Comparison of ENCODE assay signal across 8 mouse cellular contexts in the genomic region with DNA sequence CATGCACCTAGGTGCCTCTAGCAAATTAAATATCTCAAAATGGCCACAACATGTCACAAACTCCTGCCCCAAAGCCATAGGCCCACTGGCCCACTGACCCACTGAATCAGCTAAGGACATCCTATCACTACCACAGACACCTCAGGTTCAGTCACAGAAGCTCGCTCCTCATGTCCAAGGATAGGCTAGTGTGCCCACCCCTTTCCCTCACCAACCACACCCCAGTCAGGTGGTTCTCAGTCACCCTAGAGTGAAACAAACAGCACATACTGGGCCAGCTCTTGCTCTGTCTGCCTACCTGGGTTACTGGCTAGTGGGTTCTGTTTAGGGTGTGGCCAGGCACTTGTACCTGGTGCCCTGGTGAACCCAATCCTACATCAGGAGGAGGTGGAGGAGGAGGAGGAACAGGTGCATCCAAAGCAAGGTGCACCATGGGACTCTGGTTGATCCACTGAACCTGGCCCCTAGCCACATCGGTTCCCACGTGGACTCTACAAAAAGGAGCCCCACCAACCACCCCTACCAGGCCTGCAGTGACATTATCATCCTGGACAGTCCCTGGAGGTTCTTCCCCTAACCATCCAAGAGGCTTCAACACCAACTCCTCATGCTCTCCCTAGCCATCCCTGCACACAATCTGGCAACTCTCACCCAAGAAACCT. TPM values are rescaled to one million over a fixed set of nuclear protein-coding genes. Genes with fewer than 3 reads are reported as not detected.
DNase-seq lines count a peak whose midpoint lies in the region; ATAC-seq lines count a peak whose summit lies in the region.

No protein-coding gene starts in this region.

- H3K9me3 ChIP-seq in neural tube, embryonic 11.5 days (ENCODE audit: control insufficient read depth, low read length) = no peaks in the 10 kb centered on the region
- H3K9me3 ChIP-seq in limb, embryonic 13.5 days = no peaks in the 10 kb centered on the region
- H3K9me3 ChIP-seq in stomach, embryonic 14.5 days (ENCODE audit: control insufficient read depth, low read depth, low read length) = no peaks in the 10 kb centered on the region

- H3K4me3 ChIP-seq in neural tube, embryonic 11.5 days (ENCODE audit: low read depth, low read length) = no peak overlapping the region
- peak overlapping the region; percentile 77 for H3K4me3 ChIP-seq in limb, embryonic 13.5 days
- peak overlapping the region; percentile 64; the same call in 1 of the 2 replicates for H3K4me3 ChIP-seq in stomach, embryonic 14.5 days (ENCODE audit: low read depth, low read length)

- no peaks in the 10 kb centered on the region for H3K27me3 ChIP-seq in neural tube, embryonic 11.5 days (ENCODE audit: control insufficient read depth, insufficient read depth, low read length)
- H3K27me3 ChIP-seq in limb, embryonic 13.5 days = no peaks in the 10 kb centered on the region
- no peaks in the 10 kb centered on the region for H3K27me3 ChIP-seq in stomach, embryonic 14.5 days (ENCODE audit: control insufficient read depth, insufficient read depth, low read length)

- no peak overlapping the region; the same call in 1 of the 2 replicates for H3K9ac ChIP-seq in neural tube, embryonic 11.5 days (ENCODE audit: low read length)
- peak overlapping the region; percentile 85 for H3K9ac ChIP-seq in limb, embryonic 13.5 days
- H3K9ac ChIP-seq in stomach, embryonic 14.5 days (replicated peaks; ENCODE audit: low read depth, low read length) = no peak overlapping the region

- peaks cover 8% of the 10 kb centered on the region; the same call in 1 of the 2 replicates for H3K4me1 ChIP-seq in neural tube, embryonic 11.5 days (ENCODE audit: control insufficient read depth, insufficient read depth, low read length)
- H3K4me1 ChIP-seq in limb, embryonic 13.5 days = peaks cover 17% of the 10 kb centered on the region
- H3K4me1 ChIP-seq in stomach, embryonic 14.5 days (ENCODE audit: control insufficient read depth, insufficient read depth, low read length) = peaks cover 15% of the 10 kb centered on the region

- H3K27ac ChIP-seq in neural tube, embryonic 11.5 days (ENCODE audit: low read depth, low read length) = no peak overlapping the region
- no peak overlapping the region for H3K27ac ChIP-seq in limb, embryonic 13.5 days
- no peak overlapping the region; the same call in 1 of the 2 replicates for H3K27ac ChIP-seq in stomach, embryonic 14.5 days (ENCODE audit: low read length)

- 83% methylated on average over 3 of the region's 3 CpGs for WGBS in neural tube, embryonic 11.5 days
- 95% methylated on average over 3 of the region's 3 CpGs for WGBS in limb, embryonic 13.5 days
- 95% methylated on average over 3 of the region's 3 CpGs for WGBS in stomach, embryonic 14.5 days

- H3K4me2 ChIP-seq in neural tube, embryonic 11.5 days (ENCODE audit: low read depth) = 0 out of 2 replicates have a peak overlapping the region, but pooled peaks have one; percentile 87
- H3K4me2 ChIP-seq in limb, embryonic 13.5 days (replicated peaks) = peak overlapping the region; percentile 94
- H3K4me2 ChIP-seq in stomach, embryonic 14.5 days (replicated peaks; ENCODE audit: low read depth, low read length) = peak overlapping the region; percentile 85

- DNase-seq in cerebellum, adult 11-12 months = peak; percentile 45
- no peak for DNase-seq in neural tube, embryonic 11.5 days (ENCODE audit: low spot score)
- no peak for DNase-seq in neural tube, embryonic 10.5 days (ENCODE audit: extremely low spot score, low spot score)
- no peak for DNase-seq in adipocyte (ENCODE audit: low spot score)
- DNase-seq in urinary bladder, adult 18-20 months (ENCODE audit: low spot score in 2 of 2) = no peak

- peaks cover under 1% of the 10 kb centered on the region for H3K36me3 ChIP-seq in neural tube, embryonic 11.5 days (ENCODE audit: control insufficient read depth, insufficient read depth, low read length)
- H3K36me3 ChIP-seq in limb, embryonic 13.5 days = peaks cover 49% of the 10 kb centered on the region
- H3K36me3 ChIP-seq in stomach, embryonic 14.5 days (ENCODE audit: control insufficient read depth, insufficient read depth, low read length) = peaks cover 42% of the 10 kb centered on the region

- ATAC-seq in cerebellum, adult (ENCODE audit: insufficient number of reproducible peaks, low FRiP score, low TSS enrichment) = no peak
- ATAC-seq in neural tube, embryonic 11.5 days (ENCODE audit: insufficient read depth, low FRiP score, low TSS enrichment) = no peak
- ATAC-seq in limb, embryonic 13.5 days (ENCODE audit: low FRiP score, low read depth) = no peak
- ATAC-seq in stomach, embryonic 14.5 days (ENCODE audit: insufficient number of reproducible peaks, insufficient read depth, low FRiP score, low read depth) = no peak

RNA-seq across cellular contexts. Expression of a gene that starts 2.0 kb away (rescaled TPM):
- polyA plus RNA-seq in neural tube, embryonic 11.5 days (2014; fragmentation: Nextera tagmentation; extraction: Ambion mirVana) = 176 and 189 TPM in 2 replicates
- 228 and 241 TPM in 2 replicates for polyA plus RNA-seq in limb, embryonic 13.5 days (2015; fragmentation: Nextera tagmentation; extraction: Ambion mirVana)
- 267 and 273 TPM in 2 replicates for polyA plus RNA-seq in stomach, embryonic 14.5 days (2014; fragmentation: Nextera tagmentation; extraction: Ambion mirVana)

RNA-seq across cellular contexts. Expression of a gene that starts 3.4 kb away (rescaled TPM):
- not detected in 2 replicates for polyA plus RNA-seq in neural tube, embryonic 11.5 days (2014; fragmentation: Nextera tagmentation; extraction: Ambion mirVana)
- not detected in 2 replicates for polyA plus RNA-seq in limb, embryonic 13.5 days (2015; fragmentation: Nextera tagmentation; extraction: Ambion mirVana)
- polyA plus RNA-seq in stomach, embryonic 14.5 days (2014; fragmentation: Nextera tagmentation; extraction: Ambion mirVana) = not detected in 2 replicates

RNA-seq across cellular contexts. Expression of a gene that starts 12.3 kb away (rescaled TPM):
- not detected in 2 replicates for polyA plus RNA-seq in neural tube, embryonic 11.5 days (2014; fragmentation: Nextera tagmentation; extraction: Ambion mirVana)
- 1.1 and 1.5 TPM in 2 replicates for polyA plus RNA-seq in limb, embryonic 13.5 days (2015; fragmentation: Nextera tagmentation; extraction: Ambion mirVana)
- 1.2 and 2.5 TPM in 2 replicates for polyA plus RNA-seq in stomach, embryonic 14.5 days (2014; fragmentation: Nextera tagmentation; extraction: Ambion mirVana)

RNA-seq across cellular contexts. Expression of a gene that starts 48.8 kb away (rescaled TPM):
- polyA plus RNA-seq in neural tube, embryonic 11.5 days (2014; fragmentation: Nextera tagmentation; extraction: Ambion mirVana) = not detected in 2 replicates
- 1.2 and 1.4 TPM in 2 replicates for polyA plus RNA-seq in limb, embryonic 13.5 days (2015; fragmentation: Nextera tagmentation; extraction: Ambion mirVana)
- polyA plus RNA-seq in stomach, embryonic 14.5 days (2014; fragmentation: Nextera tagmentation; extraction: Ambion mirVana) = 4.8 and 6.6 TPM in 2 replicates

RNA-seq across cellular contexts. Expression of a gene that starts 55.7 kb away (rescaled TPM):
- 2.1 and 3.5 TPM in 2 replicates for polyA plus RNA-seq in neural tube, embryonic 11.5 days (2014; fragmentation: Nextera tagmentation; extraction: Ambion mirVana)
- polyA plus RNA-seq in limb, embryonic 13.5 days (2015; fragmentation: Nextera tagmentation; extraction: Ambion mirVana) = 45.2 and 47.5 TPM in 2 replicates
- 4.6 and 5.8 TPM in 2 replicates for polyA plus RNA-seq in stomach, embryonic 14.5 days (2014; fragmentation: Nextera tagmentation; extraction: Ambion mirVana)
